In the genomic region with DNA sequence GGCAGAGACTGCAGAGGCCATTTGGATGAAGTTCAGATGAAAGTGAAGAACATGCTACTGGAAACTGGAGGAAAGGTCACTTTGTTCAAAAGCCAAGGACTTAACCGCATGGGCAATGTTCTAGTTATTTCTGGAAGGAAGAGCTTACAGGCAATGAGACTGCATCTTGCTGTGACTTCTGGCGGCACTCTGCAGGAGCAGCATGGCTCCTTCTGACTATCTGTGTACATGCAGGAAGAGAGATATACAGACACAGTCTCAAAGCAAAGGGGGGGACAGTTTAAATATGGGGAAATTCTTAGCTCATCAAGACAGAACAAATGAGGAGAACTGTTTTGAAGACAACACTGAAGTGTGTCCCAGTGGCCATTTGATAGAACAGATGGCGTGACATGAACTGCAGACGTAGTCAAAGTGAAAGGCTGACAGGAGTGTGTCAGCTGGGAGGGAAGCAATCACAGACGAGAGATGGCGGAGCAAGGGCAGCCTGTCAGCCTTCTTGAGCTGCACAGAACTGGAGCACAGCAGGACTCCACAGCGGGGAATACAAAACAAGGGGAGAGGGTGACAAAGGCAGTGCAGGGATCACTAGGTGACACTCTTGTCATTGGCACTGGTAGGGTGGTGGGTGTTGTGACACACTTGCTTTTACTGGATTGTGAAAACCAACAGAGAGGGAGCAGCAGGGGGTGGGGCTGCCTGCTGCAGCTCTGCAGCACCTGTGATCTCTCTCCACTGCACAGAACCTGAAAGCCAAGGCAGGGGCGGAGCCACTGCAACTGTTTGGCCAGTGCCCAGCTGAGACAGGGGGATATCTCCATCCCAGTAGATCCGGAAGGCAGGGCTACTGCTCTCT, we compare ENCODE assay signal across 7 mouse cellular contexts.
DNase-seq lines count a peak whose midpoint lies in the region; ATAC-seq and TF ChIP-seq lines count a peak whose summit lies in the region.

No protein-coding gene starts in this region.

- ATAC-seq in midbrain, embryonic 13.5 days: peak; percentile 90

- peaks cover 41% of the 10 kb centered on the region for H3K36me3 ChIP-seq in E14TG2a.4 (ENCODE audit: insufficient read depth, low read length)
- peaks cover 2% of the 10 kb centered on the region; the same call in 1 of the 2 replicates for H3K36me3 ChIP-seq in midbrain, embryonic 13.5 days

- intact Hi-C loops in heart, postnatal 14 days (cut with DNase I): no loop called here

- peak overlapping the region; percentile 19; the same call in 1 of the 2 replicates for H3K4me2 ChIP-seq in midbrain, embryonic 13.5 days (replicated peaks)

- peak overlapping the region; percentile 14; the same call in 1 of the 2 replicates for H3K4me3 ChIP-seq in E14TG2a.4 (replicated peaks; ENCODE audit: low read length)
- no peak overlapping the region for H3K4me3 ChIP-seq in midbrain, embryonic 13.5 days (replicated peaks)

- H3K4me1 ChIP-seq in E14TG2a.4 (replicated peaks; ENCODE audit: low read depth, low read length): peaks cover 21% of the 10 kb centered on the region
- peaks cover 10% of the 10 kb centered on the region for H3K4me1 ChIP-seq in midbrain, embryonic 13.5 days (replicated peaks)

- H3K9ac ChIP-seq in midbrain, embryonic 13.5 days (replicated peaks): no peak overlapping the region

- DNase-seq in ES-CJ7 (ENCODE audit: low read depth, low spot score): peak; percentile 39
- DNase-seq in fat pad, adult 2 months (ENCODE audit: extremely low read depth, low read depth, low spot score): peak; percentile 58
- DNase-seq in heart, postnatal 14 days: peak; percentile 14 to 44
- DNase-seq in layer of hippocampus, postnatal 14 days (ENCODE audit: low spot score in 2 of 2): peak; percentile 20 to 39
- no peak for DNase-seq in spleen, adult 12 weeks (ENCODE audit: low spot score)

- 45% methylated on average over 9 of the region's 9 CpGs for WGBS in midbrain, embryonic 13.5 days

- no peaks in the 10 kb centered on the region for H3K27me3 ChIP-seq in E14TG2a.4 (ENCODE audit: insufficient read depth, low read length)
- no peaks in the 10 kb centered on the region for H3K27me3 ChIP-seq in midbrain, embryonic 13.5 days

- H3K9me3 ChIP-seq in E14TG2a.4 (ENCODE audit: low read length): no peaks in the 10 kb centered on the region
- H3K9me3 ChIP-seq in midbrain, embryonic 13.5 days: no peaks in the 10 kb centered on the region

- no peak for TF ChIP-seq CTCF in E14TG2a.4 (conservative IDR thresholded peaks at IDR 0.05; ENCODE audit: low read length)

- peak overlapping the region; percentile 71 for H3K27ac ChIP-seq in midbrain, embryonic 13.5 days
